12 mouse cellular contexts compared by ENCODE assay signal in genomic region chr3:143584692-143585603, GRCm38 (mm10).
DNase-seq lines count a peak whose midpoint lies in the region; ATAC-seq and TF ChIP-seq lines count a peak whose summit lies in the region.
"Had no signal": no experiment of that assay in that cellular context is flagged by ENCODE, and none has a peak within 500 bp of the region (broad histone marks: within the 10 kb centered on the region; RNA-seq: fewer than 3 reads in every experiment).

No protein-coding gene starts in this region.

- no peaks in the 10 kb centered on the region for H3K27me3 ChIP-seq in lung, postnatal 0 days (replicated peaks; ENCODE audit: insufficient read depth, low read length)
- H3K27me3 ChIP-seq in heart, adult 2 months (ENCODE audit: control insufficient read depth, insufficient read depth, low read length) = no peaks in the 10 kb centered on the region
- no peaks in the 10 kb centered on the region for H3K27me3 ChIP-seq in intestine, postnatal 0 days (replicated peaks; ENCODE audit: control insufficient read depth, insufficient read depth, low read length)
- H3K27me3 ChIP-seq: neural tube, embryonic 15.5 days; stomach, embryonic 15.5 days had no signal

- no peak for TF ChIP-seq CTCF in lung, postnatal 0 days (IDR thresholded peaks at IDR 0.05)
- no peak for TF ChIP-seq CTCF in lung, adult 2 months (IDR thresholded peaks at IDR 0.05; ENCODE audit: insufficient read depth, low read length)
- TF ChIP-seq CTCF in heart, adult 2 months (IDR thresholded peaks at IDR 0.05) = no peak
- TF ChIP-seq CTCF in intestine, postnatal 0 days (IDR thresholded peaks at IDR 0.05; ENCODE audit: low read depth) = no peak

- H3K27ac ChIP-seq in lung, postnatal 0 days (ENCODE audit: low read length) = no peak overlapping the region
- peak overlapping the region; percentile 27 for H3K27ac ChIP-seq in heart, adult 2 months
- H3K27ac ChIP-seq in intestine, postnatal 0 days (ENCODE audit: low read depth, low read length) = no peak overlapping the region
- H3K27ac ChIP-seq: neural tube, embryonic 15.5 days; stomach, embryonic 15.5 days had no signal

- ATAC-seq in lung, postnatal 0 days = peak; percentile 23; the same call in 1 of the 2 replicates
- peak; percentile 66 for ATAC-seq in megakaryocyte progenitor cell, adult 5-6 weeks (replicated peaks; ENCODE audit: poor library complexity)
- no peak for ATAC-seq in intestine, postnatal 0 days

- H3K36me3 ChIP-seq in lung, postnatal 0 days (ENCODE audit: insufficient read depth, low read length) = no peaks in the 10 kb centered on the region
- H3K36me3 ChIP-seq in heart, adult 2 months (ENCODE audit: control insufficient read depth, insufficient read depth, low read length) = no peaks in the 10 kb centered on the region
- no peaks in the 10 kb centered on the region for H3K36me3 ChIP-seq in intestine, postnatal 0 days (ENCODE audit: control insufficient read depth, insufficient read depth)
- H3K36me3 ChIP-seq: neural tube, embryonic 15.5 days; stomach, embryonic 15.5 days had no signal

- H3K9ac ChIP-seq in lung, postnatal 0 days (replicated peaks; ENCODE audit: low read depth) = no peak overlapping the region
- H3K9ac ChIP-seq in heart, adult 2 months (ENCODE audit: low read depth, low read length) = no peak overlapping the region
- H3K9ac ChIP-seq in intestine, postnatal 0 days (ENCODE audit: low read depth, low read length) = no peak overlapping the region
- H3K9ac ChIP-seq: neural tube, embryonic 15.5 days; stomach, embryonic 15.5 days had no signal

- no peak overlapping the region for H3K4me3 ChIP-seq in lung, postnatal 0 days (ENCODE audit: low read depth, low read length)
- no peak overlapping the region for H3K4me3 ChIP-seq in lung, adult 2 months (replicated peaks; ENCODE audit: extremely low read depth, low read depth, low read length)
- H3K4me3 ChIP-seq in heart, adult 2 months = no peak overlapping the region
- no peak overlapping the region for H3K4me3 ChIP-seq in intestine, postnatal 0 days (ENCODE audit: low read depth, low read length)
- H3K4me3 ChIP-seq: neural tube, embryonic 15.5 days; stomach, embryonic 15.5 days had no signal

- intact Hi-C loops in heart, adult 2 months (cut with DNase I) = no loop called here
- intact Hi-C loops in heart, postnatal 10 days (cut with DNase I) = no loop called here

- no peaks in the 10 kb centered on the region for H3K9me3 ChIP-seq in lung, postnatal 0 days (ENCODE audit: low read length)
- no peaks in the 10 kb centered on the region for H3K9me3 ChIP-seq in intestine, postnatal 0 days (ENCODE audit: control insufficient read depth)
- H3K9me3 ChIP-seq: neural tube, embryonic 15.5 days; stomach, embryonic 15.5 days had no signal

- no peaks in the 10 kb centered on the region for H3K4me1 ChIP-seq in lung, postnatal 0 days (ENCODE audit: insufficient read depth, low read depth, low read length)
- H3K4me1 ChIP-seq in lung, adult 2 months (ENCODE audit: control insufficient read depth, insufficient read depth, low read length) = no peaks in the 10 kb centered on the region
- H3K4me1 ChIP-seq in heart, adult 2 months (ENCODE audit: control insufficient read depth, insufficient read depth, low read length) = no peaks in the 10 kb centered on the region; the same call in 1 of the 2 replicates
- H3K4me1 ChIP-seq in intestine, postnatal 0 days (replicated peaks; ENCODE audit: control insufficient read depth, insufficient read depth, low read length) = no peaks in the 10 kb centered on the region
- H3K4me1 ChIP-seq: neural tube, embryonic 15.5 days; stomach, embryonic 15.5 days had no signal

- 56% methylated on average over 6 of the region's 6 CpGs for WGBS in lung, postnatal 0 days
- 52% methylated on average over 6 of the region's 6 CpGs for WGBS in lung, adult 2 months
- WGBS in heart, adult 2 months = 26% methylated on average over 6 of the region's 6 CpGs
- 75% methylated on average over 6 of the region's 6 CpGs for WGBS in intestine, postnatal 0 days

- no peak for TF ChIP-seq EP300 in lung, postnatal 0 days (IDR thresholded peaks at IDR 0.05)
- TF ChIP-seq EP300 in heart, adult 2 months (IDR thresholded peaks at IDR 0.05; ENCODE audit: insufficient read depth, low read depth, low read length) = peak; percentile 56; the same call in 1 of the 2 replicates

- TF ChIP-seq POLR2A in lung, adult 2 months (IDR thresholded peaks at IDR 0.05; ENCODE audit: borderline replicate concordance, extremely low read depth, low read depth, low read length) = no peak
- no peak for TF ChIP-seq POLR2A in heart, adult 2 months (IDR thresholded peaks at IDR 0.05; ENCODE audit: insufficient read depth, low read depth, low read length)

- H3K4me2 ChIP-seq in lung, postnatal 0 days (replicated peaks; ENCODE audit: low read depth, low read length) = no peak overlapping the region
- no peak overlapping the region for H3K4me2 ChIP-seq in intestine, postnatal 0 days (replicated peaks; ENCODE audit: low read depth)
- H3K4me2 ChIP-seq: neural tube, embryonic 15.5 days; stomach, embryonic 15.5 days had no signal

- H3K79me2 ChIP-seq in heart, adult 2 months (replicated peaks; ENCODE audit: control insufficient read depth, insufficient read depth, low read length) = no peaks in the 10 kb centered on the region

- no peak for DNase-seq in lung, postnatal 0 days (ENCODE audit: low spot score)
- DNase-seq in lung, adult 2 months = no peak
- peak; percentile 30 to 52 for DNase-seq in heart, adult 2 months
- DNase-seq in heart, postnatal 10 days = peak; percentile 47 to 66
- no peak for DNase-seq in ovary, postnatal 14 days (ENCODE audit: low spot score)
- no peak for DNase-seq in urinary bladder, postnatal 14 days (ENCODE audit: low spot score)
- DNase-seq: adrenal gland, postnatal 14 days; kidney, postnatal 25 days had no signal

Comparison
In these comparisons a context has a peak if more than half of its experiments do, and no peak if none do; other contexts are left out.
1. DNase-seq: peak in heart, adult 2 months (2 of 2) and heart, postnatal 10 days (2 of 2); none in lung, postnatal 0 days (single experiment), lung, adult 2 months (single experiment), ovary, postnatal 14 days (single experiment) and urinary bladder, postnatal 14 days (single experiment).